Comparison of ENCODE assay signal across 8 mouse cellular contexts in genomic region chr5:130257303-130257702, GRCm38 (mm10). TPM values are rescaled to one million over a fixed set of nuclear protein-coding genes. Genes with fewer than 3 reads are reported as not detected.
DNase-seq lines count a peak whose midpoint lies in the region; ATAC-seq lines count a peak whose summit lies in the region.

No protein-coding gene starts in this region.

- no peak for DNase-seq in kidney, postnatal 10 days
- DNase-seq in c-Kit-positive CD71-positive TER-119-positive erythroid progenitor cells, embryonic 14.5 days (ENCODE audit: low spot score) = peak; percentile 29
- DNase-seq in layer of hippocampus, adult 11-12 months (ENCODE audit: low spot score) = no peak
- no peak for DNase-seq in left cerebral cortex, adult 11 months (ENCODE audit: low spot score)

- WGBS in kidney, embryonic 16.5 days = 9% methylated on average over 8 of the region's 8 CpGs
- 12% methylated on average over 8 of the region's 8 CpGs for WGBS in hindbrain, embryonic 13.5 days
- WGBS in midbrain, embryonic 15.5 days = 12% methylated on average over 8 of the region's 8 CpGs

- peak overlapping the region; percentile 74 for H3K4me3 ChIP-seq in kidney, embryonic 16.5 days (ENCODE audit: low read length)
- peak overlapping the region; percentile 74 for H3K4me3 ChIP-seq in hindbrain, embryonic 13.5 days
- H3K4me3 ChIP-seq in midbrain, embryonic 15.5 days = peak overlapping the region; percentile 70

- H3K27ac ChIP-seq in kidney, embryonic 16.5 days (ENCODE audit: low read length) = peak overlapping the region; percentile 86
- peak overlapping the region; percentile 87 for H3K27ac ChIP-seq in hindbrain, embryonic 13.5 days
- peak overlapping the region; percentile 78 for H3K27ac ChIP-seq in midbrain, embryonic 15.5 days

- no peaks in the 10 kb centered on the region for H3K27me3 ChIP-seq in kidney, embryonic 16.5 days (ENCODE audit: insufficient read depth, low read length)
- no peaks in the 10 kb centered on the region for H3K27me3 ChIP-seq in hindbrain, embryonic 13.5 days
- no peaks in the 10 kb centered on the region for H3K27me3 ChIP-seq in midbrain, embryonic 15.5 days (replicated peaks)

- peak overlapping the region; percentile 85 for H3K9ac ChIP-seq in kidney, embryonic 16.5 days (replicated peaks; ENCODE audit: low read length)
- peak overlapping the region; percentile 82 for H3K9ac ChIP-seq in hindbrain, embryonic 13.5 days
- peak overlapping the region; percentile 85 for H3K9ac ChIP-seq in midbrain, embryonic 15.5 days

- peaks cover 7% of the 10 kb centered on the region; the same call in 1 of the 2 replicates for H3K36me3 ChIP-seq in kidney, embryonic 16.5 days (ENCODE audit: insufficient read depth, low read length)
- peaks cover 20% of the 10 kb centered on the region for H3K36me3 ChIP-seq in hindbrain, embryonic 13.5 days
- H3K36me3 ChIP-seq in midbrain, embryonic 15.5 days (replicated peaks) = peaks cover 10% of the 10 kb centered on the region

- peak overlapping the region; percentile 74 for H3K4me2 ChIP-seq in kidney, embryonic 16.5 days (replicated peaks; ENCODE audit: low read depth, low read length)
- H3K4me2 ChIP-seq in hindbrain, embryonic 13.5 days = peak overlapping the region; percentile 76
- H3K4me2 ChIP-seq in midbrain, embryonic 15.5 days = peak overlapping the region; percentile 80

- peaks cover 14% of the 10 kb centered on the region for H3K4me1 ChIP-seq in kidney, embryonic 16.5 days (ENCODE audit: insufficient read depth, low read length)
- H3K4me1 ChIP-seq in hindbrain, embryonic 13.5 days (replicated peaks) = peaks cover 34% of the 10 kb centered on the region
- H3K4me1 ChIP-seq in midbrain, embryonic 15.5 days = peaks cover 28% of the 10 kb centered on the region

- no peak for ATAC-seq in kidney, embryonic 16.5 days (ENCODE audit: low FRiP score, low TSS enrichment)
- no peak for ATAC-seq in hindbrain, embryonic 13.5 days (ENCODE audit: low FRiP score)
- ATAC-seq in midbrain, embryonic 15.5 days (replicated peaks) = no peak
- ATAC-seq in erythroid progenitor cell, adult 5-6 weeks (replicated peaks; ENCODE audit: low FRiP score, poor library complexity, severe bottlenecking) = no peak

- H3K9me3 ChIP-seq in kidney, embryonic 16.5 days (ENCODE audit: low read length) = no peaks in the 10 kb centered on the region
- H3K9me3 ChIP-seq in hindbrain, embryonic 13.5 days = no peaks in the 10 kb centered on the region
- no peaks in the 10 kb centered on the region for H3K9me3 ChIP-seq in midbrain, embryonic 15.5 days

RNA-seq across cellular contexts. Expression of gene Tyw1, which starts 1.9 kb away (rescaled TPM):
- 30.2 and 34.1 TPM in 2 replicates for polyA plus RNA-seq in kidney, embryonic 16.5 days (2015; fragmentation: Nextera tagmentation; extraction: Ambion mirVana)
- 24.6 and 25.8 TPM in 2 replicates for polyA plus RNA-seq in hindbrain, embryonic 13.5 days (2015; fragmentation: Nextera tagmentation; extraction: Ambion mirVana)
- 22.7 and 22.9 TPM in 2 replicates for polyA plus RNA-seq in midbrain, embryonic 15.5 days (2015; fragmentation: Nextera tagmentation; extraction: Ambion mirVana)
- 6.7 and 11.5 TPM in 2 replicates for total RNA-seq in erythroid progenitor cell, adult 5-6 weeks (2015; ENCODE audit: low replicate concordance)
- 12.6 and 13.5 TPM in 2 replicates for total RNA-seq in erythroid progenitor cell, adult 5-6 weeks (2017; ENCODE audit: low replicate concordance)

RNA-seq across cellular contexts. Expression of gene Sbds, which starts 2.0 kb away (rescaled TPM):
- polyA plus RNA-seq in kidney, embryonic 16.5 days (2015; fragmentation: Nextera tagmentation; extraction: Ambion mirVana) = 72.2 and 77.6 TPM in 2 replicates
- 62.0 and 69.1 TPM in 2 replicates for polyA plus RNA-seq in hindbrain, embryonic 13.5 days (2015; fragmentation: Nextera tagmentation; extraction: Ambion mirVana)
- 48.5 and 55.1 TPM in 2 replicates for polyA plus RNA-seq in midbrain, embryonic 15.5 days (2015; fragmentation: Nextera tagmentation; extraction: Ambion mirVana)
- 32.7 and 57.3 TPM in 2 replicates for total RNA-seq in erythroid progenitor cell, adult 5-6 weeks (2015; ENCODE audit: low replicate concordance)
- 58.0 and 71.3 TPM in 2 replicates for total RNA-seq in erythroid progenitor cell, adult 5-6 weeks (2017; ENCODE audit: low replicate concordance)

RNA-seq across cellular contexts. Expression of gene Tmem248, which starts 40.4 kb away (rescaled TPM):
- polyA plus RNA-seq in kidney, embryonic 16.5 days (2015; fragmentation: Nextera tagmentation; extraction: Ambion mirVana) = 33.4 and 35.1 TPM in 2 replicates
- 23.0 and 25.5 TPM in 2 replicates for polyA plus RNA-seq in hindbrain, embryonic 13.5 days (2015; fragmentation: Nextera tagmentation; extraction: Ambion mirVana)
- polyA plus RNA-seq in midbrain, embryonic 15.5 days (2015; fragmentation: Nextera tagmentation; extraction: Ambion mirVana) = 26.2 and 27.6 TPM in 2 replicates
- total RNA-seq in erythroid progenitor cell, adult 5-6 weeks (2015; ENCODE audit: low replicate concordance) = 26.3 and 27.7 TPM in 2 replicates
- 25.5 and 32.0 TPM in 2 replicates for total RNA-seq in erythroid progenitor cell, adult 5-6 weeks (2017; ENCODE audit: low replicate concordance)
